Mouse (Mus musculus): ENCODE results near the gene Krtap3-1. TPM values are rescaled to one million over a fixed set of nuclear protein-coding genes. Genes with fewer than 3 reads are reported as not detected.

The Krtap3-1 gene
- total RNA-seq, 2 experiments from 2014 or later, result not detected

DNA sequence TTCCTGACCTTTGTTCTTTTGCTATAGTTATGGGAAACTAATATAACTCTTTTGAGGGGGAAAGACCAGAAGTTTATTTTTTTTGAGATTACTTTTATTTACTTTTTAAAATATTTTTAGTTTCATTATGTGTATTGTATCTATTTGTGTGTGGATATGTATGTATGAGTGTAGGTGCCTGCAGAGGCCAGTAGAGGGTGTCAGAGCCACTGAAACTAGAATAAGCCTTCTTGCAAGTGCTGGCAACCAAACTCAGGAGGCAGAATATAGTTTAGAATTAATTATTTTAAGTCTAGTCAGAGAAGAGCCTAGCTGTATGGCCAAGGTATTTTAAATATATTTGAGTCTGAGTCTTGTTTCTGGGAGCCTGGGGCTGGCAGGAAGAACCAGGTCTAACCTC lies 18.5 kb downstream of the Krtap3-1 start:
- intact Hi-C loops (cut with DNase I), result no loop called here
- no peak for DNase-seq (ENCODE audit: low spot score in 2 of 2)

DNA sequence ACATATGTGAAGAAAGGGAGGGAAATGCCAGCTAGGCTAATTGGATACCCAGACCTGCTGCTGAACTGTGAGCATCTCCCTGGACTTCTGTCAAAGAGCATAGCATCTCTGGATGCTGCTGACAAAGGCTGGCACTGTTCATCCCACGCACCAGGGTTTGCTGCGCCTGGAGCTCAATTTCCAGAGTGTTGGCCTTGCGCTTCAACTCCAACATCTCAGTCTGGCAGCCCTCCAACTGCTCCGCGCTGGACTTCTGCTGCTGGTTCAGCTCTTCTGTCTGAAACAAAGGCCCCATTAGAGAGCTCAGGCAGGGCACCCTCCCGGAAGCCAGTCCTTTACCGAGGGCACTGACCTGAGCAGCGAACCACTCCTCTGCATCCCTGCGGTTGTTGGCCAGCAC lies 26.7 kb downstream of the Krtap3-1 start:
- DNase-seq (ENCODE audit: low spot score in 2 of 2), result peak; percentile 14 to 16
- intact Hi-C loops (cut with DNase I), result no loop called here

DNA sequence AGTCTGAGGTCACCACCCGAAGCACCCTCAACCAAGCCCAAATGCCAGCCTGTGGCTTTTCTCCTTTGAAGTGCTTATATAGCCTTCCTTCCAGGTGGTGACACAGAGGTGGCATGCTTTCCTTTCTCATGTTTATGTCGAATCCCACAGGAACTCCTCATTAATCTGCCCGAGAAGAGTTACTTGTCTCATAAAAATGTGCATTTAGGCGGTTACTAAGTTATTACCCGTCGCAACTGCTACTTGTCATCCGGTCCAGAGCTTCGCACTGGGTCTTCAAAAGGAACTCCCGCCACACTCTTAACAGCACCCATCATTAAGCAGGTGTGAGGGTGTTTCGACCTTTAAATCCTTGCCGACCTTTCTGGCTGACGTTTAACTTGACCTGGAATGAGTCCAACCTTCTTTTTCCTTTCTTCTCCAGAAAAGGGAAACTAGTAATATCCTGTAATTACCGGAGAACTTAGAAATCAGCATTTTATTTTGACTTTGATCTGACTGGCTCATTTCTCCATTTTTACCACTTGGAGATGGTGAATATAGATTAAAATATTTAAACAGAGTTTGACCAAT lies 45.1 kb downstream of the Krtap3-1 start, which contains the start of gene Krt39:
Gene Krt39 (minus strand): TSS at position 51 of the 573 bp plus-strand sequence.
- DNase-seq (ENCODE audit: low spot score in 2 of 2), result no peak
- intact Hi-C loops (cut with DNase I), result no loop called here

Other genes with a start within 250 kb of the Krtap3-1 start
- not detected for gene Krt25, start 243.7 kb downstream of the Krtap3-1 start, total RNA-seq (2021)
- not detected for gene Krt26, start 228.7 kb downstream of the Krtap3-1 start, total RNA-seq (2021)
- gene Krt27, start 215.5 kb downstream of the Krtap3-1 start, total RNA-seq (2021), result not detected
- gene Krt28, start 191.7 kb downstream of the Krtap3-1 start, total RNA-seq (2021), result not detected
- 10 to 100 TPM in 1 of 2 experiments, 1 to 10 TPM in 1; 9.7 to 12.4 TPM for gene Krt10, start 177.3 kb downstream of the Krtap3-1 start, total RNA-seq (2021)
- 10 to 100 TPM in 1 of 2 experiments, 1 to 10 TPM in 1; 9.4 to 13.4 TPM for gene Krt12, start 144.4 kb downstream of the Krtap3-1 start, total RNA-seq (2021)
- gene Krt20, start 128.5 kb downstream of the Krtap3-1 start, total RNA-seq (2021), result not detected
- gene Krt23, start 73.5 kb downstream of the Krtap3-1 start, total RNA-seq (2021), result not detected
- gene Krt39, start 45.3 kb downstream of the Krtap3-1 start, total RNA-seq (2021), result not detected
- gene Krt40, start 23.5 kb downstream of the Krtap3-1 start, total RNA-seq (2021), result not detected
- gene Krtap3-3, start 15.8 kb downstream of the Krtap3-1 start, total RNA-seq (2021), result not detected
- not detected for gene Krtap3-2, start 9.8 kb downstream of the Krtap3-1 start, total RNA-seq (2021)
- gene Gm11939, start 7.2 kb downstream of the Krtap3-1 start, total RNA-seq (2021), result not detected
- not detected for gene Krtap1-5, start 14.4 kb upstream of the Krtap3-1 start, total RNA-seq (2021)
- gene Krtap1-4, start 17.0 kb upstream of the Krtap3-1 start, total RNA-seq (2021), result not detected
- gene Krtap1-3, start 24.7 kb upstream of the Krtap3-1 start, total RNA-seq (2021), result not detected
- gene Krtap9-3, start 31.5 kb upstream of the Krtap3-1 start, total RNA-seq (2021), result not detected
- gene Gm11938, start 36.7 kb upstream of the Krtap3-1 start, total RNA-seq (2021), result not detected
- gene Gm11937, start 43.6 kb upstream of the Krtap3-1 start, total RNA-seq (2021), result not detected
- gene Krtap2-4, start 48.2 kb upstream of the Krtap3-1 start, total RNA-seq (2021), result not detected
- gene Gm11562, start 53.8 kb upstream of the Krtap3-1 start, total RNA-seq (2021), result not detected
- not detected for gene Krtap4-1, start 61.6 kb upstream of the Krtap3-1 start, total RNA-seq (2021)
- gene Krtap4-2, start 68.5 kb upstream of the Krtap3-1 start, total RNA-seq (2021), result not detected
- not detected for gene Krtap4-7, start 77.5 kb upstream of the Krtap3-1 start, total RNA-seq (2021)
- gene Gm11555, start 83.6 kb upstream of the Krtap3-1 start, total RNA-seq (2021), result not detected
- gene Gm11563, start 92.3 kb upstream of the Krtap3-1 start, total RNA-seq (2021), result not detected
- not detected for gene Krtap4-6, start 99.3 kb upstream of the Krtap3-1 start, total RNA-seq (2021)
- not detected for gene Gm14190, start 124.1 kb upstream of the Krtap3-1 start, total RNA-seq (2021)
- gene Gm14180, start 167.7 kb upstream of the Krtap3-1 start, total RNA-seq (2021), result not detected
- not detected for gene Gm11595, start 206.3 kb upstream of the Krtap3-1 start, total RNA-seq (2021)
- not detected for gene Krtap4-8, start 214.1 kb upstream of the Krtap3-1 start, total RNA-seq (2021)
- not detected for gene Krtap4-9, start 218.6 kb upstream of the Krtap3-1 start, total RNA-seq (2021)
- gene Gm11596, start 226.8 kb upstream of the Krtap3-1 start, total RNA-seq (2021), result not detected
- not detected for gene Gm11569, start 232.3 kb upstream of the Krtap3-1 start, total RNA-seq (2021)
- not detected for gene Gm11554, start 237.8 kb upstream of the Krtap3-1 start, total RNA-seq (2021)
- gene Krtap4-13, start 243.3 kb upstream of the Krtap3-1 start, total RNA-seq (2021), result not detected
- not detected for gene Gm11564, start 249.0 kb upstream of the Krtap3-1 start, total RNA-seq (2021)